Mouse (Mus musculus): ENCODE results near the gene Hmgb4. TPM values are rescaled to one million over a fixed set of nuclear protein-coding genes. Genes with fewer than 3 reads are reported as not detected.

Hmgb4 gene
- total RNA-seq (2017): not detected in 2 replicates

DNA sequence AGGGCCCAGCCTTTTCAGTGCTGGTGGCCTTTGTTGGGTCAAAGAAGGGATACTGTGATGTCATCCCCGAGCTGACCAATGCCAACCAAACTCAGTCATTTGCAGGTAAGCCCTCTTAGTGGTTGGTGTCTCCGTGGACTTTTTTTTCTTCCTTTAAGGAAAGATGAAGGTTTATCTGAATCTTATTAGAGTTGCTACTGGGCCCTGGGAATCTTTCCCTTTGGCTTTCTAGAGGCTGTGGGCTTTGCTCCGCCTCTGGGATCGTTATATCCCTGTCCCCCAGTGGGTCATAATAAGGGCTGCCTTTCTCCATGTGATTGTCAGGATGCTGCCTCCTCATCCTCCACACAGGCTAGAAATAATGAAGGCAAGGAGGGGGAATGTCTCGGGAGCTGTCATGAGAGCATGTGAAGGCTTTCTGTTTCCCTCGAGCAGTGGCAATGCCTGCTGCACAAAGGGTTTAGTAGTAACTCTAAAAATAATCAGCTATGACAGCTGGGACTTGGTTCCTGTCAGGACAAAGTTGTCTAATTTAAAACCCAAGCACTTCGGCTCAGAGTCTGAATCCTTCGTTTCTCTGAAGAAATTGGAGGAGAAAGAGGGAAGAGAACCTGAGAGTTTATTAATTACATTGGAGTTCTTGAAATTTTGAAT is at the start of gene Hmgb4:
Gene Hmgb4 (minus strand): TSS at position 51 of the 654 bp plus-strand sequence.
- no peak for ATAC-seq (ENCODE audit: extremely low read depth, insufficient number of reproducible peaks, low FRiP score, poor library complexity, severe bottlenecking)

DNA sequence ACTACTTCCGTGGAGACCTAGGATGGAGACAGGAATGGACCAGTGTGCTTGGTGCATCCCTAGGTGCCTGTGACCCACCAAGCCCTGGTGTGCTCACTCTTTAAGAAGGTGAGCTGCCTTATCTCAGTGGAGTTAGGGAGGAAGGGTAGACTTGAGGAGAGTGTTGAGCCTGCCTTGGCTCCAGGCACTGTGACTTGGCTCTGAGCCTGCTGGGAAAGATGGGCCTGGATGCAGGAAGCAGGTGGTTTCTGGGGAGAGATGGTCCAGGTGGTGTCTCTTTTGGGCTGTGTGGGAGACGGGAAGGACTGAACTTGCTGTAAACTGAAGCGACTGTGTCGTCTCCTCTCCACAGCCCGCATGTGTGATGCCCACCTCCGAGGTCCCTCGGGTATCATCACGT is 45.3 kb upstream of the Hmgb4 start:
- ATAC-seq (ENCODE audit: extremely low read depth, insufficient number of reproducible peaks, low FRiP score, poor library complexity, severe bottlenecking): no peak

DNA sequence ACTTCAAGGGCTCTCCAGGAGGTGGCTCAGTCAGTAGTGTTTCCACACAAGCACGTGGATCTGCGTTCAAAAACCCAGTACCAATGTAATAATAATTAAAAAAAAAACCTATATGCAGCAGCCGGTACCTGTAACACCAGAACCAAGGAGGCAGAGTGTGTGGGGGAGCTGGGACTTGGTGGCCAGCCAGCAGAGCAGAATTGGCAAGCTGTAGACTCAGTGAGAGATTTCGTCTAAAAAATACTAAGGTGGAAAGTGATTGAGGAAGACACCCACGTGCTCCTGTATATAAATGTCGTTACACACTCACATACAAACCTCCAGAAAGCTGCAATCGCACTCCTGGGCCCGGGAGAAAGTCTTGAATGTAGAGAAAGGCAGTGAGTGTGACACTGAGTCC is 43.3 kb upstream of the Hmgb4 start:
- ATAC-seq (ENCODE audit: extremely low read depth, insufficient number of reproducible peaks, low FRiP score, poor library complexity, severe bottlenecking): no peak

DNA sequence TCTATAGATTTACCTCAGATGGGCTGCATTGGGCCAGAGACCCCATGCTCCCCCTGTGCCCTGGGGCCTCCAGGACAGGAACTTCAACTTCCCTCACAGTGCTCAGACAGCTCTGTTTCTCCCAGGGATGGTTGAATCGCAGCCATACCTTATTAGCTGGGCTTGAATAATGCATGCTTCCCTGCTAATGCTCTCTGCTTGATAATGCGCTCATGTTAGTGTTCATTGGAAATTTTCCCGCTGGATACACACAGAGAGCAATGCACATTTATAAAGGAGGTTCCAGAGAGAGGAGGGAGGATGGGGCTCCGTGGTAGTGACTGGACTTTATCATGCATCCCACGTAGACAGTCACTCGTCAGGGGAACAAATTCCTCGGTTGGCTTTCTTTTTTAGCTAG is 27.3 kb upstream of the Hmgb4 start:
- no peak for ATAC-seq (ENCODE audit: extremely low read depth, insufficient number of reproducible peaks, low FRiP score, poor library complexity, severe bottlenecking)

DNA sequence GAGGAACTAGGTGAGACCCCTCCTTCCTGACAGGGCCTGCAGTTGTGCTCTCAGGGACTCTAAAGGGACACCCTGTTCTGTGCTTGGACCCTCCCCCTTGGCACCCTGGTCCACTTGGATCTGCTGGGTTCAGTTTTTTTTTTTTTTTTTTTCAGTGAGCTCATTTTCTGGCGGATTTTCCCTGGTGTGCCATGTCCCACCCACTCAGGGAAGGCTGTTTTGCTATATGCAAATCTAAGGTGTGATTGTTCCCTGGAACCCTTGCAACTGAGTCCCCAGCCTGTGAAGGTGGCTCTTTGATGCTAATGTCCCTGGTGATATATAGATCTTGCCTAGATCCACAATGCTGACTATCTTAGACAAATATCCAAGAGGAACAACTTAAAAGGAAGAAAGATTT is 24.3 kb upstream of the Hmgb4 start:
- ATAC-seq (ENCODE audit: extremely low read depth, insufficient number of reproducible peaks, low FRiP score, poor library complexity, severe bottlenecking): no peak

DNA sequence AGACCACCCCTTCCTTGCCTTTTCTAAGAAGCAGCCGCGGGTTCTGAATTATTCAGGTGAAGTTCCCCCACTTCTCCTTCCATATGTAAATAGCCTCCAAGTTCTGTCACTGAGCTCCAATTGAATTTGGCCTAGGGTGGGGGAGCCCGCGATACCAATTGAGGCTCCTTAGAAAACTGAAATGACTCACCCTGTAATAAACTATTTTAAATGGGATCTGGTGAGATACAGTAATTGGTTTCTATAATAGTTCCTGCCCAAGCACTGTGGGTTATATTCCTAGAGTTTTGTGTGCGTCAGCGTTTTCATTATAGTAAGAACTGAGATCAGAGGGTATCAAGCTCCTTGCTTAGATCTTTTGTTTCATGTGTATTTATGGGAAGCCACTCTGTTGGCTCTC is 14.8 kb upstream of the Hmgb4 start:
- ATAC-seq (ENCODE audit: extremely low read depth, insufficient number of reproducible peaks, low FRiP score, poor library complexity, severe bottlenecking): no peak

DNA sequence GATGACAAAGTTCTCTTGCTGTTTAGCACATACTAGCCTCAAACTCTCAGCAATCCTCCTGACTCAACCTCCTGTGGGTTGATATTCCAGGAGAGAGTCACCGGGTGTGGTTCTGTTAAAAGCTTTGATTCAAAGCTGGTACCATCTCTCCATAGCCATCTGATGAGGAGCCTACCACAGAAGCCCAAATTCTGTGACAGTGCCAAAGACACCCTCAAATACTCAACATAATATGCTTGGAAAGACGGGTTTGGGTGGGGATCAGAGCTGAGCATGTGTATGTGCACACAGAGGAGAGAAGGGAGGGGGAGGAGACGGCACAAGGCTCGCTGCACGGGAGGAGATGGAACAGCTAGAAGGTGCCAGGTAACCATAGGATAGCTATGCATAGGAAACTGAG is 14.4 kb upstream of the Hmgb4 start:
- no peak for ATAC-seq (ENCODE audit: extremely low read depth, insufficient number of reproducible peaks, low FRiP score, poor library complexity, severe bottlenecking)

DNA sequence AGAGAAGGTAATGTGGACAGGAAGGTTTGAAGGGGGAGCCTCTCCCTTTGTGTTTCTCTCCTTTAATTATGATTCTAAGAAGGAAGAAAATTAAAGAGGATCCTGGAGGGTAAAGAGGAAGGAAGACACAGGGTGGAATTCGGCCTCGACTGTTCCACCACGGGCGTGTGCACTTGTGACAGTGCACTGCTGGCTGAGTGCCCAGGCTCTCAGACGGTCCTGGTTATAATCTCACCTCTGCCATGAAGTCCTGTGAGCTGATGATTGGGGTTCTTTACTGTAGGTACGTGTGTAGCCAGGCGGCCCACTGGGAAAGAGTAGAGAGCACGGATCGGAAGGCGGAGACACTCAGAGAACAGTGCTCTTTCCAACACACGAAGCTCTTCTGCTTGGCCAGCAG is 12.4 kb upstream of the Hmgb4 start:
- ATAC-seq (ENCODE audit: extremely low read depth, insufficient number of reproducible peaks, low FRiP score, poor library complexity, severe bottlenecking): no peak

DNA sequence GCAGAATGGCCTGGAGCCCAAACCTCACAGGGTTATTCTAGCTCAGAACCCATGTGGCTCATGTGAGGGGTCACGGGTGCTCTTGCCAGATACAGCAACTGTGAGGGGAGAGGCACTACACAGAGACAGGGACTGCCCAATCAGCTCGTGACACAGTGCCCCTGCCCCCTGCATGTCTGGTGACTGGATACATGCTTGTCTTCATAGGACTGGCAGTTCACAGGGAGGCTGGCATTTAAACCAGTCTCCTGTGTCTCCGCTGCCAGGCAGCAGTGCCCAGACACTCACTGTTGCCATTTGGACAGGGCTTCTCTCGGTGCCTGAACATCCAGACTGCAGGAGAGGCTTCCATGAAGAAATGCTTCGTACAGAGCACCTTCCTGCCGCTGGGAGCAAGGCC is 11.7 kb upstream of the Hmgb4 start:
- no peak for ATAC-seq (ENCODE audit: extremely low read depth, insufficient number of reproducible peaks, low FRiP score, poor library complexity, severe bottlenecking)

DNA sequence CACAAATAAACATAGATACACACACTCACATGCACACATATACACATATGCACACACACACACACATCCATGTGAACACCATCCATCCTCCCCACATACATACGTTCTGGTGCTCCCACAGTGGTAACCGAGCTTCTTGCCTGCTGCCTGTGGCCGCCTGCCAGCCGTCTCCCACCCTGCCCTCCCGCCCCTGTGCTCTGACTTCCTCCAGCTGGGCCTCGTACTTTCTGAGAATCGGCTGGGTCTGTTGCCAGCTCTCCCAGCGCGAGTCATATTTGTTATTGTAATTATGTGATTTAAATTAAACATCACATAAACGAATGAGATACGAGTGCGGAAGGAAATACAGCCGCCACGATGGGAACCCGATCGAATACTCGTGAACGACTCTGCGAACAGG is 10.2 kb upstream of the Hmgb4 start:
- ATAC-seq (ENCODE audit: extremely low read depth, insufficient number of reproducible peaks, low FRiP score, poor library complexity, severe bottlenecking): no peak

DNA sequence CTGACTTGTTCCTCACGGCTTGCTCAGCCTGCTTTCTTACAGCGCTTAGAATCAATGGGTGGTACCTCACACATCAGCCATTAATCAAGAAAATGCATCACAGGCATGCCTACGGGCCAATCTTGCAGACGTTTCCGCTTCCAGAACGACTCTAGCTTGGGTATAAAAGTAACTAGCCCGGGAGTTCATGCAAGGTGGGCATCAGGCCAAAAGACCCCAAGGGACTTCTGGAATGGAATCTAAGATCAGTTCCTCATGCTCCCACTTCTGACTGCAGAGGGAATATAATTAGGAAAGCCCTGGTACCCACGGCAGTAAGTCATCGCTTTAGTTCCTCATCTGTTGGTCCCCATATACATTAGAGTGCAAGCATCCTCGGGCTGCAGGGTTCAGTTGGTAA is 9.4 kb upstream of the Hmgb4 start:
- ATAC-seq (ENCODE audit: extremely low read depth, insufficient number of reproducible peaks, low FRiP score, poor library complexity, severe bottlenecking): no peak

DNA sequence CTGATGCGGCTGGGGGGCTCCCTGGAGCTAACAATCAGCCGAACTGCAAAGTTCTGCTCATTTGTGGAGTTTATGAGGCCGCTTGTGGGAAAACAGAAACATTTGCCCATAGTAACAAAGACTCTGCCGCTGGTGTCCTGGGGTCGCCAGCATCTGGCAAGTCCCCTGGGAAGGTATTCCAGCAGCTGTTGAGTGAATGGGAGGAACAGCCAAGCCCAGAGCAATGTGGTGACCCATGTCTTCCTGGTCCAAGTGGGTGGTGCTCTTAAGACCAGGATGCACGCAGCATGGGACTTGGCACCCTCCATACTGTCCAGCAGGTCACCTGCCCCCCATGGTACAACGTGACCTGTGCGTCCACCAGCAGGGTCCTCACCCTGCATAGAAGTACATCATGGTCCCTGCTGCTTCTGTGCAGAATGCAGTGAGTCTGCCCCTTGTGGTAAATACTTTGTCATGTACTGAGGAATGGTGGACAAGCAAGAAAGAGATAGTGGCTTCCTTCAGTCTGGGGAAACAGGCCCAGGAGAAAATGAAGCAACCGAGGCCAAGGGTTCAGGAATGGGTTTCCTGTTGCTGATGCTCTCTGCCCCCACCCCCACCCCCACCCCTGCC is 8.6 kb upstream of the Hmgb4 start:
- no peak for ATAC-seq (ENCODE audit: extremely low read depth, insufficient number of reproducible peaks, low FRiP score, poor library complexity, severe bottlenecking)

DNA sequence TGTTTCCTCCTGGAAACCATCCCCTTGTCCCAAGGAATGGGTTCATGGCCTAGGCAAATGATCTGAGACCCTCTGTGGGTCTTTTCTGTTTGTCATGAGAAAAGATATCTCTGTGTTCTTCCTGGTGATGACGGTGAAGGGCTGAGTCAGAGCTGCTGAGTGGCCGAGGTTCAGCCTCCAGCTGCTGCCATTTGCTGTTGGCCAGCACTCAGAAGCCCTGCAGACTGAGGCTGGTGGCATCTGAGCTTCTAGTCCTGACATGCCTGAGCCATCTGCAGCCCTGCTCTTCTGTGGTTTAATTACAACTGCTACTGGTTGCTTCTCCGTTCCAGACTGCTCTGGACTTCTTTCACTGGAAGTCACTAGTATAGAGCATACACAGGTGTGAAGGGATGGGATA is 4.6 kb upstream of the Hmgb4 start:
- ATAC-seq (ENCODE audit: extremely low read depth, insufficient number of reproducible peaks, low FRiP score, poor library complexity, severe bottlenecking): no peak

DNA sequence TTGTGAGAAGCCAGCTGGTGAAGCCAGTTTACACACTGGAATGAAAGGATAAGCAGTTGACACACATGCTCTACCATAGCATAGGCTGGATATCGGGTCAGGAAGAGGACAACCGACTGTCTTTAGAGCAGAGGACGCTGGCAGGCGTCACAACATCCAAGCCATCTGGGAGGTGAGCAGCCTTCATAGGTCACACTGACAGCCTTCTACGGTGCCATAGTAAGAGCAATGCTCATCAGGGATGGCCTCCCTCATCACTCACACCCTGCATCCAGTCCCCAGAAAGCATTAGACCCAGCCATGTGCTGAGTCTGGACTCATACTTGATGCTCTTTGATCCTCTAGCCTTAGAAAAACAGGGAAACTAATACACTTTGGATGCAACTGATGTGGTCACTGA is 3.7 kb upstream of the Hmgb4 start:
- ATAC-seq (ENCODE audit: extremely low read depth, insufficient number of reproducible peaks, low FRiP score, poor library complexity, severe bottlenecking): no peak

DNA sequence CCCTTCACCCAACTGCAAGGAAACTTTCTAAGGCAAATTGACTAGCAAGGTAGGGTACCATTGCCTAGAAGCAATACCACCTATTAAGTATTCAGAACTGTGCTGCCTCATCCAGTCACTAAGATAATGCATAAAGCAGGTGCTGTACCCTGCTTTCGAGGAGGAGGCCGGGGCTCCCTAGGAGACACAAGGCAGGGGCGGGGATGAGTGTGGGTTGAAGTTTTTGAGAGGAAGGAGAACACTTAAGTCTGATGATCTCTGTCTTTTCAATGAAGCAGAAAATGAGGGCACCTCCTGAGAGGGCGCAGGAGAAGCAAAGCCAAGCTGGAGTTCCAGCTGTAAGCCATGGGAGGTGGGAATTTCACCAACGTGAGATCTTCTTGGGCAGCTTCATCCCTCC is 1.5 kb downstream of the Hmgb4 start:
- no peak for ATAC-seq (ENCODE audit: extremely low read depth, insufficient number of reproducible peaks, low FRiP score, poor library complexity, severe bottlenecking)

DNA sequence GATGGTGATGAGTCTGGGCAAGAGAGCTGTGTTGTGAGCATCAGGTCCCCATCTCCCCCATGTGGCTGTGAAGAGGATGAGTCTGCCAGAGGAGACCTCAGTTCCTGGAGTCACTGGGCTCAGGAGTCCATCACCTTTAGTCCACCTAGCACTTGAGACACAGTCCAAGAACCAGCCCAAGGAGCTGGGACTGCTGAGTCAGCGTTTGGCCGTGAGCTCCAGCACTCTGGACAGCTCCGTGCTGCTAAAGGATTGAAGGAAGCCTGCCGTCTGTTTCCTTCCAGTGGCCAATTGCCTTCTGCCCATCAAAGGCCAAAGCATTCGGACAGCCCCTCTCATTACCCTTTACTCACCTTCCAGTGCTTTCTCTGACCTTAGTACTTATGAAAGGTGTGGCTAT is 12.1 kb downstream of the Hmgb4 start:
- ATAC-seq (ENCODE audit: extremely low read depth, insufficient number of reproducible peaks, low FRiP score, poor library complexity, severe bottlenecking): no peak

DNA sequence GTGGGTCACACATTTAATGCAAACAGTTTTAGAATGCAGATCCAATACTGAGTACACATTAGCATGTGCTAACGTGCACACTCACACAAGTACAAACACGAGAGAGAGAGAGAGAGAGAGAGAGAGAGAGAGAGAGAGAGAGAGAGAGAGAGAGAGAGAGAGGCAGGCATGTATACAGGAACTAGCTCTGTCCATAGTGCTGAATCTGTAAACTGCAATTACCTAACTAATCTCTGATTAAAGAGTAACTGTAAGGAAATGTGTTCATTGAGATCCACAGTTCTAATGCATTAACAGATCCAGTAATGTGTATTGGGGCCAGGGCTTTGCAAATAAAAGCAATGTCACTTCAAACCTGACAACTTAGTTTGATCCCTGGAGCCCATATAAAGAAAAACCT is 15.6 kb downstream of the Hmgb4 start:
- ATAC-seq (ENCODE audit: extremely low read depth, insufficient number of reproducible peaks, low FRiP score, poor library complexity, severe bottlenecking): no peak

DNA sequence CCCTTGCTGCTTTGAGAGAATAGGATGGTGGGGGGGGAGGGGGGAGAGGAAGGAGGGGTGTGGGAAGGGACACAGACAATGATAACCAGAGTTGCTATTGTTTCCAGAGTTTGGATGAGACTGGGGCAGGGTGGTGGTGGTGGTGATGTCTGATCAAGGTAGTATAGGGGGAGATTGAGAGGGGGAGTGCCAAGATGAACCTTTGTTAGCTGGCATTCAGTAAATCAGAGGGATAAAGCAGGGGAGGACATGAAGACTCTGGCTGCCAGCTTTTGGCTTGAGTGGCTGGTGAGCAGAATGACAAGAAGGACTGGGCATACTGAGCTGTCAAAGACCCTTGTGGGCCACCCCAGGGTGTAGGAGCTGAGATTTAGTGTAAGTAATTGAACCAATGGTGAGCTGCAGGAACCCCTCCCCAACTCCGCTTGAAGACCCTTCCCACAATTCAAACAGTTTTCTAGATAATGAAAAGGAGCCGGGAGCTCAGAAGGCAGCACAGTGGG is 18.9 kb downstream of the Hmgb4 start:
- no peak for ATAC-seq (ENCODE audit: extremely low read depth, insufficient number of reproducible peaks, low FRiP score, poor library complexity, severe bottlenecking)

DNA sequence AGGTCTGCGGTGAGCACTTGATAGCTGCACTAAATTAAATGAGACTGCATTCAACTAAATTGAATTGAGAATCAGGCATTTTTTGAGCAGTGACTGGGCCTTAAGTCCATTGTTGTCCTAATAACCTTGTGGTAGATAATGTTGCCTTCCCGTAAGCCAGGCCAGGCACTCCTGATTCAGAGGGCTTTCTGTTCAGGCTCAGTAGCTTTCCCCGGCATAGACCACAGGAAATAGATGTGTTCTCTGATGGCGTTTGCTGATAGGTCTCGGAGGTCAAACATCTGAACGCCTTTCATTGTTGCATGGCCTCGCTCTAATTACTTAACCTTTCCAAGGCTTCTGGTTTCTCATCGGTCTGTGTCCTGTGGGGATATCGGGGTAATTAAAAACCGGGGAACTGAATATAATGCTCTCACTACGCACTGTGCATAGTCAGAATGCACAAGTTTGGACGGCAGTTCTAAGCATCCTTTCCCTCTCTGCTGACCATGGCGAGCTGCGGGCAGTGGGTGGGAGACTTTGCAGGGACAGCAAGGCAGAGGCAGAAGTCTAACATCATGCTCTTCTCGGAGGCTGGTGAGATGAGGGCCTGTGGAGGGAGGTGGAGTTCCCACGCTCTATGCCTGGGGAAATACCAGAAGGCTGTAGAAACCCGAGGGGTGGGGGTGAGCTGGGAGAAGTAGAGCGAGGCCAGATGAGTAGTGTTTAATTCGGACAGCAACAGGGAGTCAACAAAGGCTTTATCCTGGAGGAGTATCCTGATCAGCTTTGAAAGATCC is 19.5 kb downstream of the Hmgb4 start:
- no peak for ATAC-seq (ENCODE audit: extremely low read depth, insufficient number of reproducible peaks, low FRiP score, poor library complexity, severe bottlenecking)

DNA sequence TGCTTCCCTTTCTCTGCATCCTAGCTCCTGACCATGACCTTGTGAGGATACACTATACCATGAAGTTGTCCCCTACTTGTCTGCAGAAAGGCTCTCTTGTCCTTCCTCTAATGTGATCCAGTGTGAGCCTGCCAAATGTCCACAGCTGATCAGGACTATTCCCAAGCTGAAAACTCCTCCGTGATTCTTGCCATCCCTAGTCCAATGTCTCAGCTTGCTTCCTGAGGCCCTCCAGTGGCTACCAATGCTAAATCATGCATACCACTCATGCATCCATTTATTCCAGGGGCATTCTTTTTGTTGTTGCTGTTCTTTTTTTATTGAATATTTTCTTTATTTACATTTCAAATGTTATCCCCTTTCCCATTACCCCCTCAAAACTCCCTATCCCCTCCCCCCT is 21.6 kb downstream of the Hmgb4 start:
- no peak for ATAC-seq (ENCODE audit: extremely low read depth, insufficient number of reproducible peaks, low FRiP score, poor library complexity, severe bottlenecking)
